Mouse (Mus musculus): ENCODE measurements around the gene Arid3b. TPM values are rescaled to one million over a fixed set of nuclear protein-coding genes. Genes with fewer than 3 reads are reported as not detected.
A peak's percentile ranks its signal among the peaks of the same experiment; 100 is the strongest.
"Not testable (repeated sequence)": the region's sequence is repeated elsewhere in the genome, so short reads cannot be mapped to it uniquely, and the experiment has no call there.

Gene Arid3b
- total RNA-seq (2021) = 1 to 10 TPM; 8.5 to 9.5 TPM

DNA sequence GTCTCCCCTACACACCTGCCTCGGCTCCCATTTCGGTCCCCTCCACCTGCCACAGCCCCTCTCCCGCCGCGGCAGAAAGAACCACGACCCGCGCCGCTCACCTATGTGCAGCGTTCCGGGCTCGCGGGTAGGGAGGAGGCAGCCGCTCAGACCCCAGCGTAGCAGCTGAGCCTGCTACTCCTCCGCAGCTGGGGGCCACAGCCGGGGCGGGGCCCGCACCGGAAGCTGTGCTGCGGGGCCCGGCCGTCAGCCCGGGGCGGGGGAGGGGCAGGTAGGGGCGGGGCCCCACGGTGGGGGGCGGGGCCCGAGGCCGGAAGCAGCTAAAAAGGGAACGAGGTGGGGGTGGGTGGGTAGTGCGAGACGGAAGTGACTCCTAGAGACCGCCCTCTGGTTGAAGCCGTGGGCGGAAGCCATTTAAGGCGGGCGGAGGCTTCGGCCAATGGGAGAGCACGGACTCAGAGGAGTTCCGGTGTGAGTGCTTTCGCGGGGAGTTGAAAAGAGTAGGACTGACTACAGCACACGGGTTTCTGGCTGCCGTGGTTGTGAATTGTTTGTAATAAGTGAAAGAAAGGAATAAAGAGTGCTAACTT lies at the start of gene Arid3b:
Arid3b (minus strand) TSS at position 213 of the 590 bp plus-strand sequence.
- peak; percentile 92 for DNase-seq

DNA sequence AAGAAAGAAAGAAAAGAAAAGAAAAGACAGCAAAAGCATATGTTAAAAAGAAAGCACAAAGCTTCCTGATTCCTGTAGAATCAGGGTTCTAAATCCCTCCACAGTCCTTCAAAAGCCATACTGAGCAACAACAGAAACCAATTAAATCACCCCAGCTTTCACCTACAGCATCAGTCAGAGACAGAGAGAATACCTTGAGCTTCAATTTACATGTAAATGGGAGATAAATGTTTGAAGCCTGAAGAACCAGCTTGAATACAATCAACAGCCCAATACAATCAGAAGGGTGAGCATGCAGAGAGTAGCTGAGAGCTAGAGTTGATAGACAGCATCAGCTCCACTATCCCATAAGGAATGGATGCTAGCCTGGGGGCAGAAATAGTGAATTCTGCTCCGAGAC lies 46.8 kb upstream of the Arid3b start:
- DNase-seq = no peak

DNA sequence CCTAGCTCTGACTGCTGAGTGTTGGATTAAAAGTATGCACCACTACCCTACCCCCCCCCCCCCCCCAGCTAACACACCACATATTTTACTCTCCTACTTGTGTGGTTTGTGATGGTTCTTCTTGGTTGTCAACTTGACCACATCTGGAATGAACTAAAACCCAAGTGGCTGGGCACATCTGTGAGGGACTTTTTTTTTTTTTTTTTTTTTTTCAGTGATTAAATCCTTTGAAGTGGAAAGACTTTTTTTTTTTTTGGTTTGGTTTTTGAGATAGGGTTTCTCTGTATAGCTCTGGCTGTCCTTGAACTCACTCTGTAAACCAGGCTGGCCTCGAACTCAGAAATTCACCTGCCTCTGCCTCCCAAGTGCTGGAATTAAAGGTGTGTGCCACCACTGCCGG lies 45.2 kb upstream of the Arid3b start:
- DNase-seq = not testable (repeated sequence)

DNA sequence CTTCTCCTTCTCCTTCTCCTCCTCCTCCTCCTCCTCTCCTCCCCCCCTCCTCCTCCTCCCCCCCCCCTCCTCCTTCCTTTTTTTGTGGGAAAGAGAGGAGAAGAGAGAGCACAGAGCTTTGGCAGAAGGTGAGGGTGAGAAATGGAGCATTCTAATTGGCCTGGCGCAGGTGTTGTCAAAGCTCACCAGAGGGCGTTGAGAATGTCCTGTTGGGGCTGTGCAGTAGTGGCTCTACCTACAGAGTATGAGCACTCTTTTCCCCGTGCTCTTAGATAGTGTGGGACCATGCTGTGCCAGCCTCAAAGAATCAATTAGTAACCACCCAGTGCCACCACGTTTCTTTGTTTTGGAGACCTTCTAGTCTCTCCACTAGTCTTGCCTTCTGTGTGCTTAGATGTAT lies 43.7 kb upstream of the Arid3b start:
- no peak for DNase-seq

DNA sequence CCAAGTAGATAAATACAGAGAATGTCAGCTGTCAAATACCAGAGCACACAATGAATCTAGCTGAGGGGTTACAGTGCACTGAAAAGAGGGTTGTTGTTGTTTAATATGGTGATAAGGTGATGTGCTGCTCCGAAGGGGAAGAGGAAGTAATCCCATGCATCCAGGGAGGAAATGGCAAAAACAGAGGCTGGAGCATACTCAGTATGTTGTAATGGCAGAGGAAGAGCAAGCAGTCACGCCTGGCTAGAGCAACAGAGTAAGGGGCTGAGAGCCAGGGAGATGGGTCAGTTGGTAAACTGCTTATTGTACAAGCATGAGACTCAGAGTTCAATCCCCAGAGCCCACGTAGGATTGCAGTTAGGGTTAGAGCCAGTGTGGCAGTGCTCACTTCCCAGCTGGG lies 42.6 kb upstream of the Arid3b start:
- no peak for DNase-seq

DNA sequence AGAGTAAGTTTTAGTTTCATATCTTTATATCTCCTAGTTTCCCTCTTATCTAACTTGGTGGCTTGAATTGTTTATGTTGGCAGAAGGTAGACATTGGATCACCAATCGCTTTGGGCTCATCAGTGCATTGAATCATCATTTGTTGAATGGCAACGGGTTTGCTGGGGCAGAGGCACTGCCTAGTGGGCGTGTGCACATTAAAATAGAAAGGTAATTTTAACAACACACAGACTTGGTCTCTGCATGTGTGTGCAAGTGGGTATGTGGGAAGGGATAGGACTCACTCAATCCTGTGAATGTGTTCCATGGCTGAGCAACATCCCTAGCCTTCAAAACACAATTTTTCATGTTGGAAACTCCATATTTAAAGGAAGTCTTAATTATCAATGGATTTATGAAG lies 38.4 kb upstream of the Arid3b start:
- no peak for DNase-seq

DNA sequence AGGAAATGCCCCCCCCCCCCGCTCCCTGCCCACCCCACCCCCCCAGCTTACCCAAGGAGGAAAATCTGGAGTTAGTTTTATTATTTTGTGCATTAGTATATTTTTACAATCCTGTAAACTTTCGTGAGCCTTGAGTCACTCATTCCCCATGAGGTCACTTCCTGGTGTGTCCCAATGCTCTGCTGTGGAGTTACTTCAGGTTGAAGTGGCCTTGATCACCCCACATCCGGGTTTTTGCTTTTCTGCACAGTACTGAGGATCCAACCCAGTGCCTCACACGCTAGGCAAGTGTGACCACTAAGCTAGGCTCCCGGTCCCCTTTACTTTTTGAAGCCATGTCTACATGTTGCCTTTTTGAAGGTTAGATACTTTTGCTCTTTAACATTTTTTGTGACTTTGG lies 37.5 kb upstream of the Arid3b start:
- DNase-seq = no peak

DNA sequence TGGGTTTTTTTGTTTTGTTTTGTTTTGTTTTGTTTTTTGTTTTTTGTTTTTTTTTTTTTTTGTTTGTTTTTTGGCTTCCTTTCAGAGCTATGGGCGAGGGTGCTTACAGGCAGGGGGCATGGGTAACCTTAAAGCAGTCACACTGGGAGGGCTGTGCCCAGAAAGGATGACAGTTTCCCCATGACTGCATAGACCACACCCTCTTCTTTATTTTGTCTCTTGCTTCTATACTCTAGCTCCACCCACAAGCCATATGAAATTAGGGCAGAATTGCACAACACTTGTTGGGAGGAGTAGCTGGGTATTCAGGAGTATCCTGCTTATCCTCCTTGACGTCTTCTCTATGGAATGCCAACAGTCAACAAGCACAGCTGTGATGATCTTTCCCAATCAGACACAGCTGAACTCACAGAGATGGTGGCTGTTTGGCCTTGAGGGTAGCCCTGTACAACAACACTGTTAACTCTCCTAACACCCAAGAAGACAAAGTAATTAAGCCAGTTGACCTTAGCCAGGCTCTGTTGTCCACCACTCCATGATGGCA lies 33.8 kb upstream of the Arid3b start:
- no peak for DNase-seq

DNA sequence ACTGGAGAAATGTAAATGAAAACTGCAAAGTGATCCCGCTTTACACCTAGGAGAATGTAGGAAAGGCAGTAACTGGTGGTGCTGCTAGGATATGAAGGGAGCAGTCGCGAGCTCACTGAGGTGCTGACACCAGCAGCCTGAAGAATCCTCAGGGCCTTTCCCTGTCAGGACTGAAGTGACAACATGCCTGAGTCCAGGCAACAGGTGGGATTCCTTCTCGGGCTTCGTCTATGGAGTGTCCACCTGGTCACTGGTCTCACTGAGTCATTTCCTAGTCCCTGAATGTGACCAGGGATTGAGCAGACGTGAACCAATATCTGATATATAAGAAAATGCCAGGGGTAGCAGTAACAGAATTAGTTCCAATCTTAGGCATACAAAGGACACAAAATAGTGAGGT lies 32.2 kb upstream of the Arid3b start:
- no peak for DNase-seq

DNA sequence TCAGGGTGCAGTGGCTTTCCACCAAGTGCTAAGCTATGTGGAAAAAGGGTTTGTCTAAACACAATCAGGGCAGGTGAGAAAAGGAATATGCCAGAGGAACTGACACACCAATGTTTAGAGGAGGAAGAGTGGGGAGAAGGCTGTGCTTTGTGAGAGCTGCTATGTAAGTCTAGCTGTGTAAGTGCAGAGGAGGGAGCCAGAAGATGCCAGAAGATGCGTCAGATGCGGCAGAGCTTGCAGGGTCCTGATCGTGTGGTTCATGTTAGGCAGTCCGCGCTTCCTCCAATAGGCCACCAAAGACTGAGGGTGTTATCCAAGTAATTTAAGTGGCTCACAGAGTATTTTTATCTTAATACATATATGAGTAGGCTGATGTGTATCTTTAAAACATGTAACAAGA lies 31.3 kb upstream of the Arid3b start:
- no peak for DNase-seq

DNA sequence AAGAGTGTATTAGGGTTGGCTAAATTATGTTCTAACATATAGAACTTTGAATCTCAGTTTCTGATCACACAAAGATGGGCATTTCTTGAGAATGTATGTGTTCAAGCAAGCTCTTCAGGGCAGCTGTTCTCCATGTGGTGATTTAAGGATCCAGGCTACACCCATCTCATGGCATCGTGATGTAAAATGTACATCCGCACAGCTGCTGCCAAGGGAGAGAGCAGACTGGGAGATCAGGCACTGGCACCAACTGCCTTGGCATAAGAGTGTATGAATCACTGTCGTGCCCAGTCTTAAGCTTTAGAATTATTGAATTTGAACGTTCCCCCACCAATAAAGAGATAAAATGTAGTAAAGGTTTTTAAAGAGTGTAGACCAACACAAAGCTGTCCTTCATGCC lies 30.6 kb upstream of the Arid3b start:
- no peak for DNase-seq

DNA sequence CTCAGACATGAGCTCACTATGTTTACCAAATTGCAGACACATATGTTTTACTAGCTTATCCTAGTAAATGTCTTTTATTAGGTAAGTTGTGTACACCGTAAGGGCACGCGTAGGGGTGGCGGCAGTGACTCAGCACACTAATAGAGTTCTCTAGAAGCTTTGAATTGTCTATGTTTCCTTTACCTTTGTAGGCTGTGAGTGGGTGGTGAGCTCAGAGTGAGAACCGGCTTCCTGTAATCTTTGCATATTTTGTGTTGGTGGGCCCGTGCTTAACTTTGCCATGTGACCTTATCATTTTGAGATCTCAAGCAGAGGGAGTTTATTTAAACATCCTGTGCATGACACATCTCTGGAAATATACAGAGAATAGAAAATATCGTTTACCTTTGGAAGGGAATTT lies 29.9 kb upstream of the Arid3b start:
- no peak for DNase-seq

DNA sequence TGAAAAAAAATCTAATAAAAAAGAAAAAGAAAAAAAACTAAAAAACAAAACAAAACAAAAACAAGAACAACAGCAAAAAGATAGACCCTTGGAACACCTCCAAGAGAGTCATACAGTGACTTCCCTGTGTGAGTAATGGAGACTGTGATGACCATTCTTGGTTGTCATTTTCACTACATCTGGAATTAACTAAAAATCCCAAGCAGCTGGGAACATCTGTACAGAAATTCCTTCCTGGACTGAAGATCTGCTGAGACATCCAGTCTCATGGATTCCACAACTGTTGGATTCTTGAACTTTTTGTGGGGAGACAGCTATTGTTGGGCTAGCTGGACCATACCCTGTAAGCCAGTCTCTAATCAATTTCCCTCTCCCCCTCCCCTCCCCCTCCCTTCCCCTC lies 27.7 kb upstream of the Arid3b start:
- DNase-seq = peak; percentile 15

DNA sequence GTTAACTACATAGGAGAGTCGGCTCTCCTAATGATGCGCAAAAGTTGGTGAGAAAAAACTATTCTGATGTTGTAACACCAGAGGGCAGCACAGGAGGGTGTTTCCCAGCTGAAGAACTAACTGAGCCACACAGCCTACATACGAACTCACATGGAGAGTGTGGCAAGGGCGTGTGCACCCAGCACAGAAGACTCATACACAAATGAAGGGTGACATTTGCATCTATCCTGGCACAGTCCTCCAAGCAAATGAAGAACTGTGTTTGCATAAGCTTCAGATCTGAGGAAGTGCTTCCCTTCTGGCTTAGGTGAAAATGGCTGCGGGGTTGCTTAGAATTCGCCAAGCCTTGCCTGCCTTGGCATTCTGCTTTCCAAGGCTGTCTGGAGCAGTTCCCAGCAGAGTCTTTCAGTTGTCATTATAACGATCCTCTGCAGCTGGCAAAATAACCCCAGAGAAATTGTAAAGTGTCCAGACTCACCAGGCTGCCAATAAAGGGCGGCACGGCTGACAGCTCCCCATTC lies 25.4 kb upstream of the Arid3b start:
- DNase-seq = peak; percentile 57

DNA sequence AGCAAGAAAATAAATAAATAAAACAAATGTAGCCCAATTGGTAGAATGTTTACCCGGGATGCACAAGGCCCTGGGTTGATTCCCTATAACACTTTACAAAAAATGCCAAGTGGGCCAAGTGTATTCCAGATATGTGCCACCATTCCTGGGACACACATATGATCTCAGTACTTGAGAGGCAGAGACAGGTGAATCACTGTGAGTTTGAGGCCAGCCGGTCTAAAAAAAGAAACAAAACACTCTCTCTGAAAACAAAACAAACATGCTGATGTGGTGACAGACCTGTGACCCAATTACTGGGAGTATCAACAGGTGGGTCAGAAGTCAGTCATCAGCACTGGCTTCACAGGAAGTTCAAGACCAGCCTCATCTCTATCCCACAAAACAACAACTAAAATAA lies 19.9 kb upstream of the Arid3b start:
- DNase-seq = no peak

DNA sequence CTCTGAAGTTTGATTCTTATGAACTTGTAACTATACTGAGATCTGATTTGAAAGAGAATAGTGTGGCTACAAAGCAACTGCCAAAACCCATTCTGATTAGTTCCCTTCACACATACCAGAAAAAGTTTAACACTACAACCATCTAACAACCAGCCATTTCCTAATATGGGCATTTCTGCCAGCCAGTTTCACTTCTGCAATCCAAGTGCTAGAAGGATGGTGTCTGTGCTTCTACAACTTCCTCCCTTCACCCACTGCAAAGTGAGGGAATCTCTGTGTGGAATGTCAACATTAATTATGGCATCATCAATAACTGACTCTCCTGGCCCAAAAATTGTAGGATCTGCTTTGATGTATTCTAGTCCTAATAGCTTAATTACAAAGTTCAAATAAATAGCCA lies 17.7 kb upstream of the Arid3b start:
- no peak for DNase-seq

DNA sequence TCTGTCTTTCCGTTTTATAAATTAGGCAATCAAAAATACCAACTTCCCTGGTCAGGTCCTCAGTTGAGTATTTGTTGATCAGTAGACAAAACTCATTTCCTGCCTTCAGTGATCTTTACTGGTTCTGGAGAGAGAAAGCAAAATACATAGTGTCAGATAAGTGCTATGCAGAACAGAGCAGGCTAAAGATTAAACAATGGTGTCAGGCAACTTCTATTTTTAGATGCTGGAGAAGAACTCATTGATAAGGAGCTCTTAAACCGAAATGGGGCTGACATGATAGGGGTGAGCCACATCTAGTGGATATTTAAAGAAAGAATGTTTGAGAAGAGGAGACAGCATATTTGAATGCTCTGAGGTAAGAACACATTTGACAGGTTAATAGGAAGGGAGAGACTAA lies 2.4 kb upstream of the Arid3b start:
- DNase-seq = no peak

DNA sequence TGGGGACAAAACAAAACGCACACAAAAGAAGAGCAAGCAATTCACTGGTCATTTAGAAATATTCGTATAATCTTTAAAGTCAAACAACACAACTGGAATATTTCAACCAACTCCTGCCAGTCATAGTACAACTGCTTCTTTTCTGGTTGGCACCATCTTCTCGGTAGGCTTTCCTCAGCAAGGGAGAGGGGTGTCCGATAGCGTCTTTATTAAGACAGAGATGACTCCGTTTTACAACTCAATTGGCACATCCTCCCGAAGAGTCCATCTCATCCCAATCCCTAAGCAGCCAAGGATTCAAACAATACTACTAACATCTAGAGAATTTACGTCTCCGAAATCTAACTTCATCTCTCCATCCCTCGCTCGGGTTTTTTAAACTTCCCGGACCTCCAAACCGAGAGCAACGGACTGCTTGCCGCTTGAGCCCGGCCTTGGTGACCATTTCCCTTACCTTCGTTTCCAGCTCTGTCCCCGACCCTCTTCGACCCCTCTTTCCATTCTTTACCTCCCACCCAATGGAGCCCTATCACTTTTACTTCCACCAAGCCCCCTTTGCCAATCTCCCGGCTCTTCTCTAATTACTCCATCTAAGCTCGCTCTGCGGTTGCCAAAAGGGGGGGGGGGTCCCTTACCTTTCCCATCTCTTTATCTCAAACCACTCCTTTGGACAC lies 615 bp downstream of the Arid3b start:
- no peak for DNase-seq

DNA sequence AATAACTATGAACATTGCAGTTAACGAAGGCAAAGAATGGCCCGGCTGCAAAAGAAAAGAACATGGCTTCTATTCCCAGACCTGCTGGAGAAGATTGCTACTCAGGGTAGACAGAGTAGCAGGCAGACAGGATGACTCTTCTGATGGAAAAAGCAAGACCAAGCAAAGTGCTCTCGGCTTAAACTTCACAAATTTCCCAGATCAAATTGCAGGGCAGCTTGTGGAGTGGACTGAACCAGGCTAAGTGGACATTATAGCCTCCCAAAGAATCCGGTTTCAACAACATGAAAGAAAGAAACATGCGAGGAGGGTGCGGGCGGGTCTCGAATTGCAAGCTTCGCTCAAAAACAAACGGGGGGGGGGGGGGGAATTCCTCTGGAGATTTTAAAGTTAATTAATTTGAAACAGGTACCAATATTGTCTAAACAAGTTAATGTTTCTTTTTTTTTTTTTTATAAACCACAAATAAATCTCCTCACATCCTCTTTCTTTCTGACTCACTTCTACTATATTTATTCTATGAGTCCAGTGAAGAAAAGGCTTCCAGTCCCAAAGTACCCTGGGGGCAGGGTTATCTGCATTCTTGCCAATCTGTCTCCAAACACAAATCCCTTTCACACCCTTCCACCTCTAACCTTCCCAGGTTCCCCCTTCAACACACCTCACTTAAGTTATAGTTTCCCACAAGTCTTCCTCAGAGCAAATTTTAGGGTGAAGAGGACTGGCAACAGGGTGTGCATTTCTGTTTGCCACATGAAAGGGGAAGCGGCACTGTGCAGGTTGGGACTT lies 1.8 kb downstream of the Arid3b start:
- no peak for DNase-seq

DNA sequence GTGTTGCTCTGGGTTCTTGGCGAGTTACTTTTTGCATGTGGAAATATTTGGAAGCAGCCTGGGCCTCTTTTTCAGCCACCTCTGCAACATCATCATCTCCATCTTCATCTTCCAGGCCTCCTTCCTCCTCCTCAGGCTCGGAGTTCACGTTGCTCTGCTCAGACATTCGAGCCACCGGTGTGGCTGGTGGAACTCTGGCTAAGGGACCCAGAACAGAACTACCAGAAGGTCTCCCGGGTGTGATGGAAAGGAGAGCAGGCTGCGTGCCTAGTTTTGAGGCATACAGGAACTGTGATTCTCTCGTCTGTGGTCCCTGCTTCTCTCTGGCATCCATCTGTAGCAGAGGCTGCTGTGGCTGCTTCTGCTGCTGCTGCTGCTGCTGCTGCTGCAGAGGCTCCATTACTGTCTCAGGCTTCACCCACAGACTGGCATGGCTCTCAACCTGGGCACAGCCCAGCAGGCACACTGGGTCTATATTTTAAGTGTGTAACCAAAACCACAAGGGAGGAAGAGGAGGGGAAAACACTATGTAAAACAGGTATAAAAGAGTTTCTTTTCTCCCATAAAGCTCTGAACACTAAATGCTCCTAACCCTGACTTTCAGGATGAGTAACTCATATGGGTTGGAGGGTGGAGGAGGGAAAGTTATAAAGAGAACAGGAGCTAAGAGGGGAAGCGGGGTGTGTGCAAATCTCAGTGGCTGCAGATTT lies 2.7 kb downstream of the Arid3b start:
- no peak for DNase-seq

DNA sequence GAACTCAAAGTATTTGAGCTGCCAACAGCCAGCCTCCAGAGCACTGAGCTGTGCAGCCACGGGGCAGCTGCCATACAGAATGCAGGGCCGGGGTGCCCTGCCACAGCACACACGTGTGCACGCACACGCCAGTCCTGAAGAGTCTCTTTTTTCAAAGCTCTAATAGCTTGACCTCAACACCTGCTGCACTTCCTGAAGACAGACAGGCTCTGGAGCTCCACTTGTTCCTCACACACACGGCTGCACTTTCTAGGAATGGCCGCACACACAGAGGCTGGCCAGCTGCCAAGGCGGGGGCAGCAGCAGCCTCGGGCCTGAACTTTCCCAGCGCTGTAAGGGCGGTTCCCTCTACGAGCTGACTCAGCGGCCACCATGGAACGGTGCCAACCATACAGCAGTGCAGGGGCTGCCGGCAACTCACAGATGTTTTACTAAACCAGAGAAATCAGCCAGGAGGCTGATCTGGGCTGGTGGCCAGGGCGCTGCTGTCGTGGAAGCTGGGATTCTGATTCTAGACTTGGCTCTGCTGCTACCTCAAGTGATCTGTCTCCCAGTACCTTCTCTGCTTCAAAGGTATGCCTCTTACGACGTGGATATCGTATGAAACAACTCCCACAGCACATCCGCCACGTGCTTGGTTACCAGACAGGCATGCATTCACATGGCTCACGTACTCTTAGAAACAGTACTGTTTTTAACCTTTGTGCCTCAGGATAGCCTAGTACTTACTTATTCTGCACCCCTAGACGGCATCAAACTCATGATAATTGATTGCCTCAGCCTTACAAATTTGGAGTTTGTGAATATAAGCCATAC lies 5.1 kb downstream of the Arid3b start:
- peak; percentile 99 for DNase-seq

Data from heart, postnatal 4 days (tissue).